Mouse (Mus musculus) stomach, embryonic 15.5 days (tissue): ENCODE results near the gene Pcx. TPM values are rescaled to one million over a fixed set of nuclear protein-coding genes. Genes with fewer than 3 reads are reported as not detected.
A peak's percentile ranks its signal among the peaks of the same experiment; 100 is the strongest.
"Not testable (repeated sequence)": the region's sequence is repeated elsewhere in the genome, so short reads cannot be mapped to it uniquely, and the experiment has no call there.

Source experiments
- ATAC-seq: fragments of 200-750 bp; cut with Nextera tagmentation; 2 replicates; pipeline ENCODE4 v1.8.0; 2017; ENCODE audit warnings: low read depth, moderate number of reproducible peaks, moderate TSS enrichment; ENCODE audit not compliant: insufficient read depth, low FRiP score
- H3K27ac ChIP-seq: fragments of 300-500 bp; sonication (generic); 2 replicates; pipeline ENCODE4 v1.5.1; 2015; ENCODE audit warnings: mild to moderate bottlenecking, inconsistent platforms
- H3K27me3 ChIP-seq: fragments of 300-500 bp; sonication (generic); replicated peaks from 2 replicates; pipeline ENCODE4 v1.6.1; 2015; ENCODE audit warnings: inconsistent platforms
- H3K36me3 ChIP-seq: fragments of 300-500 bp; sonication (generic); 2 replicates; pipeline ENCODE4 v1.6.1; 2015; ENCODE audit warnings: inconsistent platforms
- H3K4me1 ChIP-seq: fragments of 300-500 bp; sonication (generic); 2 replicates; pipeline ENCODE4 v1.6.1; 2015; ENCODE audit warnings: inconsistent platforms
- H3K4me2 ChIP-seq: fragments of 300-500 bp; sonication (generic); 2 replicates; pipeline ENCODE4 v1.6.1; 2015; ENCODE audit warnings: mild to moderate bottlenecking, inconsistent platforms
- H3K4me3 ChIP-seq: fragments of 300-500 bp; sonication (generic); replicated peaks from 2 replicates; pipeline ENCODE4 v1.5.1; 2015; ENCODE audit warnings: inconsistent platforms
- H3K9ac ChIP-seq: fragments of 300-500 bp; sonication (generic); 2 replicates; pipeline ENCODE4 v1.6.1; 2015; ENCODE audit warnings: inconsistent platforms
- H3K9me3 ChIP-seq: fragments of 300-500 bp; sonication (generic); 2 replicates; pipeline ENCODE4 v1.6.1; 2016; ENCODE audit warnings: inconsistent platforms
- WGBS: fragments of 180-500 bp; shearing (Covaris S2); methylation state at CpG from one replicate; pipeline ENCODE4 v1.1.7; 2015; 5-methylcytosine and 5-hydroxymethylcytosine counted together
- polyA plus RNA-seq: library from polyadenylated mRNA; unstranded; fragments of >200 nt; fragmentation: Nextera tagmentation; extraction: Ambion mirVana; gene quantifications from 2 replicates; pipeline ENCODE4 v1.2.1, GENCODE M21; 2015

Gene Pcx
- polyA plus RNA-seq, 1 experiment from 2014 or later: 19.1 TPM

DNA sequence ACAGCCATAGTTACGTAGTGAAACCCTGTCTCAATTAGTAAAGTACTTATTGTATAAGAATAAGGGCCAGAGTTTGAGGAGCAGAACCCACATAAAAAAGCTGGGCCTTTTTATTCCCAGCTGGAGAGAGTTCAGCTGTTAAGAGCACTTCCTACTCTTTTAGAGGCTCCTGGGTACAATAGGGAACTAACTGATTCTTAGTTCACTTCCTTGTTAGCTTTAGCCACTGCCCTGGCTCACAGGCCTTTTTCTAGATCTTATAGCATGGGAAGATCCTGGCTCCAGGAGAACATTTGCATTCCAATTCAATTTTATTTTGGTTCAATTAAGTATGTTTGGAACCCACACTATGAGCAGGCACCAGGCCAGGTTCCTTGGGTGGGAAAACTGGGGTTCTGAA is 61.4 kb downstream of the Pcx start:
- Histone ChIP-seq H3K9ac (no peak overlapping the region), H3K4me2 (no peak overlapping the region), H3K4me1 (no peaks in the 10 kb centered on the region), H3K36me3 (no peaks in the 10 kb centered on the region), H3K27me3 (no peaks in the 10 kb centered on the region), H3K27ac (peak overlapping the region; percentile 44; the same call in 1 of the 2 replicates), H3K9me3 (no peaks in the 10 kb centered on the region), H3K4me3 (no peak overlapping the region)
- WGBS: 82% methylated on average over 1 of the region's 1 CpGs
- no peak for ATAC-seq

GRCm38 (mm10) chr19:4572061-4572460 is 61.8 kb downstream of the Pcx start:
- no peaks in the 10 kb centered on the region for H3K4me1 ChIP-seq
- WGBS: 64% methylated on average over 4 of the region's 4 CpGs
- no peak overlapping the region for H3K9ac ChIP-seq
- ATAC-seq: no peak
- H3K4me2 ChIP-seq: no peak overlapping the region
- H3K36me3 ChIP-seq: no peaks in the 10 kb centered on the region
- peak overlapping the region; percentile 44; the same call in 1 of the 2 replicates for H3K27ac ChIP-seq
- H3K4me3 ChIP-seq: no peak overlapping the region
- no peaks in the 10 kb centered on the region for H3K9me3 ChIP-seq
- H3K27me3 ChIP-seq: no peaks in the 10 kb centered on the region

GRCm38 (mm10) chr19:4572467-4572866 is 62.2 kb downstream of the Pcx start:
- no peaks in the 10 kb centered on the region for H3K36me3 ChIP-seq
- H3K9me3 ChIP-seq: no peaks in the 10 kb centered on the region
- no peak overlapping the region for H3K4me3 ChIP-seq
- WGBS: 83% methylated on average over 8 of the region's 8 CpGs
- no peak overlapping the region for H3K9ac ChIP-seq
- H3K4me1 ChIP-seq: no peaks in the 10 kb centered on the region
- H3K27ac ChIP-seq: no peak overlapping the region
- H3K4me2 ChIP-seq: no peak overlapping the region
- ATAC-seq: no peak
- H3K27me3 ChIP-seq: no peaks in the 10 kb centered on the region

GRCm38 (mm10) chr19:4573241-4573640 is 63.0 kb downstream of the Pcx start:
- no peaks in the 10 kb centered on the region for H3K9me3 ChIP-seq

GRCm38 (mm10) chr19:4578799-4579198 is 68.5 kb downstream of the Pcx start:
- Histone ChIP-seq H3K27ac (no peak overlapping the region), H3K4me3 (no peak overlapping the region), H3K36me3 (no peaks in the 10 kb centered on the region), H3K9ac (no peak overlapping the region), H3K4me2 (no peak overlapping the region), H3K4me1 (no peaks in the 10 kb centered on the region), H3K27me3 (no peaks in the 10 kb centered on the region), H3K9me3 (no peaks in the 10 kb centered on the region)
- WGBS: 62% methylated on average over 2 of the region's 2 CpGs
- no peak for ATAC-seq

More at GRCm38 (mm10) chr19:4573241-4573640, 63.0 kb downstream of the Pcx start:
- Histone ChIP-seq H3K4me1 (no peaks in the 10 kb centered on the region), H3K36me3 (no peaks in the 10 kb centered on the region), H3K4me3 (no peak overlapping the region), H3K9ac (no peak overlapping the region), H3K27ac (no peak overlapping the region), H3K4me2 (no peak overlapping the region), H3K27me3 (no peaks in the 10 kb centered on the region)
- 80% methylated on average over 1 of the region's 1 CpGs for WGBS
- ATAC-seq: no peak

DNA sequence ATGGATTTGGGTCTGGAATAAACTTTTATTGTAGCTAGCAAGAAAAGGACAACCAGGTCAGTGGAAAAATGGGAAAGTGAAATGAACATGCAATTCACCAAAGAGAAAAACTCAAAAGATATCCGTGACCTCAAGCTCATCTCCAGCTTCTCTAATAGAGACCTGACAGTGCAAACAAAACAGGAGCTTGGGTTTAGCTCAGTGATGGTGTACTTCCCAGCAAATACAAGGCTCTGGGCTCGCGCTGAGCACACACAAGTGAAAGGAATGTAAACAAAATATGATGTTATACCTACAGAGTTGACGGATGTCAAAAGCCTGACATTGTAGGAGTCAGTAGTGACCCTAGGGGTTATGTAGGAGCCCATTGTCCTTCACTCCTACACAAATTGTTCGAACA is 69.0 kb downstream of the Pcx start:
- Histone ChIP-seq H3K27me3 (no peaks in the 10 kb centered on the region), H3K27ac (no peak overlapping the region), H3K4me3 (no peak overlapping the region), H3K36me3 (no peaks in the 10 kb centered on the region), H3K9me3 (no peaks in the 10 kb centered on the region), H3K4me1 (no peaks in the 10 kb centered on the region), H3K9ac (no peak overlapping the region), H3K4me2 (no peak overlapping the region)
- 44% methylated on average over 5 of the region's 5 CpGs for WGBS
- ATAC-seq: no peak

DNA sequence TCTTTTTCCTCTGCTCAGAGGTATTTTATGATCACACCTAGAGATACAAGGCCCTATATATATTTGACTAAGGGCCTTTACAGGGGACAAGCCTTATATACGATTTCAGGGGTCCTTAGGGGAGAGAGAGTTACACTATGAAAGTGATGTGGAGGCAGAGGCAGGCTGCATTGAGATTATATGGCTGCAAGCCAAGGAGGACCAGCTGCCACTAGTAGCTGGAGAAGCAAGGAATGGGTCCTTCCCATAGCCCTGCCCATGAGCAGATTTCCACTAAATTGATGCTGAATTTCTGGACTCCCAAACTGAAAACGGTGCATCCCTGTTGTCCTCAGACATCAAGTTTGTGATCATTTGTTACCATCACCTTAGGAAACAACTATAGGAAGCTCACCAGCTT is 73.6 kb downstream of the Pcx start:
- no peaks in the 10 kb centered on the region for H3K27me3 ChIP-seq
- ATAC-seq: no peak
- H3K9me3 ChIP-seq: no peaks in the 10 kb centered on the region
- H3K36me3 ChIP-seq: no peaks in the 10 kb centered on the region
- no peak overlapping the region for H3K4me3 ChIP-seq
- H3K9ac ChIP-seq: no peak overlapping the region
- 54% methylated on average over 2 of the region's 2 CpGs for WGBS
- H3K27ac ChIP-seq: no peak overlapping the region
- H3K4me2 ChIP-seq: no peak overlapping the region
- H3K4me1 ChIP-seq: no peaks in the 10 kb centered on the region

DNA sequence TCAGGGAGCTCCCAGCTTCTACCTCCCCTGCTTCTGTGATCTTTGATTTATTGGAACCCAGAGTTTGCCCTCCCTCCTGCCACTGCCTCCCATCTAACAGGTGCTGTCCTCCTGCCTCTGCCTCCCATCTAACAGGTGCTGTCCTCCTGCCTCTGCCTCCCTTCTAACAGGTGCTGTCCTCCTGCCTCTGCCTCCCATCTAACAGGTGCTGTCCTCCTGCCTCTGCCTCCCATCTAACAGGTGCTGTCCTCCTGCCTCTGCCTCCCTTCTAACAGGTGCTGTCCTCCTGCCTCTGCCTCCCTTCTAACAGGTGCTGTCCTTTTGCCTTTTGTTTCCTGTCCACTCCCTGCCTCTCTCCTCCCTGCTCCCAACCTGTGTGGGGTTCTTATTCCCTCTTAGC is 76.5 kb downstream of the Pcx start:
- H3K4me1 ChIP-seq, H3K27me3 ChIP-seq, H3K9me3 ChIP-seq, H3K4me3 ChIP-seq, H3K36me3 ChIP-seq, H3K4me2 ChIP-seq, ATAC-seq, H3K9ac ChIP-seq, H3K27ac ChIP-seq: not testable (repeated sequence)

- H3K4me1 ChIP-seq: no peaks in the 10 kb centered on the region
- no peak overlapping the region for H3K4me2 ChIP-seq
- H3K4me3 ChIP-seq: no peak overlapping the region
- 69% methylated on average over 2 of the region's 2 CpGs for WGBS
- no peak overlapping the region for H3K9ac ChIP-seq
- no peaks in the 10 kb centered on the region for H3K36me3 ChIP-seq
- H3K27me3 ChIP-seq: no peaks in the 10 kb centered on the region
- no peak for ATAC-seq
- H3K27ac ChIP-seq: no peak overlapping the region
- no peaks in the 10 kb centered on the region for H3K9me3 ChIP-seq
These were observed 77.2 kb downstream of the Pcx start for GRCm38 (mm10) chr19:4587426-4587825.

DNA sequence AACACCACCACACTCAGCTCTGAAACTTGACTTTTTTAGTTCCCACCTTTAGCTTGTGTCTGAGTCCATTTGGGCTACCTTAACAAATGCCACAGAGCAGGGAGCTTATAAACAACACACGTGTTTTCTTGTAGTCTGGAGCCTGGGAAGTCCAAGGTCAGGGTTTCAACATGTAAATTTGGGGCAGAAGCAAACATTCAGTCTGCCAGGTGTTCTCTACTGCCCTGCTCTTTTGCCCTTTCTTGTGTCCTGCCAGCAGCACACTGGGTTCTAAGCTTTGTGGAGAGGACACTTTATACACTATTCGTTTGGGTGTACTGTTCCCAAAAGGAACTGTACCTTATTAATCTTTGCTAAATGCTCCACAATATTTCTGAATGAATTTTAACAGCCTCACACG is 78.2 kb downstream of the Pcx start:
- H3K27me3 ChIP-seq: no peaks in the 10 kb centered on the region
- no peaks in the 10 kb centered on the region for H3K4me1 ChIP-seq
- no peak overlapping the region for H3K27ac ChIP-seq
- WGBS: 63% methylated on average over 3 of the region's 3 CpGs
- H3K4me3 ChIP-seq: no peak overlapping the region
- H3K4me2 ChIP-seq: no peak overlapping the region
- H3K36me3 ChIP-seq: no peaks in the 10 kb centered on the region
- ATAC-seq: no peak
- H3K9me3 ChIP-seq: no peaks in the 10 kb centered on the region
- no peak overlapping the region for H3K9ac ChIP-seq

DNA sequence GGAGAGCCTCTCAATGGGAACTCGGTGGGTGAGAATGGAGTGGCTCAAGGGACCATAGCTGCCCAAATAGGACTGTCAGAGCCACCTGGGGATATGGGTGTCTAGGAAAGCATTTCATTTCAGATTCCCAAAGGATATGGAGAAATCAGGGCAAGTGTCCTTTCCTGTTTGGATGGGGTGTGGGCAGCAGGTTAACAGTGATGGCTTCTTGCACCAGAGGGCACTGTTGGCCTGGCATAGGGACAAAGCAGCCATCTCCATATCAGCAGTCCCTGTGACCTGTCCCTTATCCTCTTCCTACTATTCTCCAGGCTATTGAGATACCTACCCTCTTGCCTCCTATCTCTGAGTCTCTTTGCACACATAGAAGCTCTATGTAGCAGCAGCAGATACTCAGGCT is 78.8 kb downstream of the Pcx start:
- no peaks in the 10 kb centered on the region for H3K9me3 ChIP-seq
- WGBS: 81% methylated on average over 1 of the region's 1 CpGs
- H3K4me2 ChIP-seq: no peak overlapping the region
- H3K9ac ChIP-seq: no peak overlapping the region
- no peak overlapping the region for H3K27ac ChIP-seq
- H3K4me3 ChIP-seq: no peak overlapping the region
- ATAC-seq: no peak
- H3K27me3 ChIP-seq: no peaks in the 10 kb centered on the region
- H3K36me3 ChIP-seq: no peaks in the 10 kb centered on the region
- no peaks in the 10 kb centered on the region for H3K4me1 ChIP-seq

DNA sequence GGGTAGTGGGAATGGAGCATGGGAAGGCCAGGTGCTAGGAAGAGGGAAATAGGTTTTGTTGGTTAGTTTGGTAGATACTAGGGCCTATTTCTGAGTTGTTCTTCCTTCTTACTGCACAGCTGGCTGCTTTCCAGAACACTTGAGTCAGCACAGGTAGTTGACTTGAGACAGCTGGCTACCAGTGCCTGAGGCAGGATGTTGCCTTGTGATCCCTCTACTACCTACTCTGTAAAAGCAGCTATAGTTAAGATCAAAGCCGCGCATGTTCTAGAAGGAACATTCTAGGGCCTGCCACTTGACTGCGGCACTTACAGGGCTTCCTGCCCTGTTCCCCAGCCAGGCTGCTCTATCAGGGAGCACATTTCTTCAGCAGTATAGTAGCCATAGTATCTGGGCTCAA is 79.8 kb downstream of the Pcx start:
- no peaks in the 10 kb centered on the region for H3K9me3 ChIP-seq
- H3K27ac ChIP-seq: peak overlapping the region; percentile 16; the same call in 1 of the 2 replicates
- no peaks in the 10 kb centered on the region for H3K36me3 ChIP-seq
- H3K4me3 ChIP-seq: no peak overlapping the region
- no peak overlapping the region for H3K9ac ChIP-seq
- WGBS: 68% methylated on average over 3 of the region's 3 CpGs
- no peak overlapping the region for H3K4me2 ChIP-seq
- H3K27me3 ChIP-seq: no peaks in the 10 kb centered on the region
- ATAC-seq: no peak
- no peaks in the 10 kb centered on the region for H3K4me1 ChIP-seq

DNA sequence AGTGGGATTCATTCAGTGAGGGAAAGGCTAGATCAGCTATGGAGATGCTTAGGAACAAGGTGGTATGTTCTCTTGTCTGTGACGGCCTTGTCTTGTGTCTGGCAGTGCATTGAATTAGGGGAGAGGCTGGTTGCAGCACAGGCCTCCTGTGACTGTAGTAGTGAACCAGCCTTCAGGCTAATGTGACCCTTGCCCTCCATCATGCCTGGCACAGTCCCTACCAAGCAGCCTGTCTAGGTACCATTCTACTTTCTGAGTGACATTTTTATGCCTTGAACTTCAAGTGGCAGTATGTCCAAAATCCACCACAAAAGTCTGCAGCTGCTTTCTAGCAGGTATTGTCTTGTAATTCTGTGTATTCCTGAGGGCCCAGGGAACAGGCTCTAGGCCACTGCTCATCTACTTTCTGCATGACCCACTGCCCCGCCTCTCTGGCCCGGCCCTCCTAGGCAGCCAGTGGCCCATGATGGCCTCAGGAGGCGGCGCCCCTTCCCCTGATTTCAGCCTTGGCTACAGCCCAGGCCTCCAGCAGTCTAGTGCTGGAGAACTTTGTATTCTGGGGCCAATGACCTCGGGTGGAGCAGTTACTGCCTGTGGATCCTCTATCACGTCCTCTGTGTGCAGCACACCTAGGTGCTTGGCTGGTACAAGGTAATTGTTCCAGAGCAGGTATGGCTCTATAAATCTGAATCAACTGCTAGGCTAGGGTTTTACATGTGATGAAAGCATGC is 83.7 kb downstream of the Pcx start:
- Histone ChIP-seq H3K4me2 (no peak overlapping the region), H3K4me3 (no peak overlapping the region), H3K9me3 (no peaks in the 10 kb centered on the region), H3K27ac (no peak overlapping the region), H3K9ac (no peak overlapping the region), H3K4me1 (no peaks in the 10 kb centered on the region), H3K36me3 (no peaks in the 10 kb centered on the region), H3K27me3 (no peaks in the 10 kb centered on the region)
- peak; percentile 53; the same call in 1 of the 2 replicates for ATAC-seq
- WGBS: 55% methylated on average over 7 of the region's 7 CpGs
